Mouse (Mus musculus): Measurements from ENCODE around the gene Ikzf4. TPM values are rescaled to one million over a fixed set of nuclear protein-coding genes. Genes with fewer than 3 reads are reported as not detected.

Gene Ikzf4
- total RNA-seq (2015): 0.20 TPM in 1 of 2 replicates, not detected in the other
- 0.04 TPM in 1 of 2 replicates, not detected in the other for total RNA-seq (2017)

- peak; percentile 80 for ATAC-seq (replicated peaks; ENCODE audit: poor library complexity)
Observed at GRCm38 (mm10) chr10:128645111-128646011, at the start of gene Ikzf4. Ikzf4 (minus strand) TSS chr10:128645991.

GRCm38 (mm10) chr10:128695411-128695991 is 49.7 kb upstream of the Ikzf4 start:
- ATAC-seq (replicated peaks; ENCODE audit: poor library complexity): no peak

GRCm38 (mm10) chr10:128674469-128675008 is 28.7 kb upstream of the Ikzf4 start:
- ATAC-seq (replicated peaks; ENCODE audit: poor library complexity): peak; percentile 65

- ATAC-seq (replicated peaks; ENCODE audit: poor library complexity): peak; percentile 78
Observed at GRCm38 (mm10) chr10:128673763-128674468, 28.1 kb upstream of the Ikzf4 start, which contains the start of gene Suox. Suox (minus strand) TSS chr10:128674073.

- ATAC-seq (replicated peaks; ENCODE audit: poor library complexity): no peak
Observed at GRCm38 (mm10) chr10:128671148-128671547, 25.4 kb upstream of the Ikzf4 start.

GRCm38 (mm10) chr10:128668790-128669672 is 23.2 kb upstream of the Ikzf4 start:
- 0 out of 2 replicates have a peak, but pooled peaks have one; percentile 11 for ATAC-seq (replicated peaks; ENCODE audit: poor library complexity)

GRCm38 (mm10) chr10:128665806-128666205 is 20.0 kb upstream of the Ikzf4 start:
- no peak for ATAC-seq (replicated peaks; ENCODE audit: poor library complexity)

GRCm38 (mm10) chr10:128665307-128665706 is 19.5 kb upstream of the Ikzf4 start:
- peak; percentile 63 for ATAC-seq (replicated peaks; ENCODE audit: poor library complexity)

- peak; percentile 65 for ATAC-seq (replicated peaks; ENCODE audit: poor library complexity)
Observed at GRCm38 (mm10) chr10:128664808-128665207, 19.0 kb upstream of the Ikzf4 start.

GRCm38 (mm10) chr10:128663441-128664220 is 17.8 kb upstream of the Ikzf4 start:
- ATAC-seq (replicated peaks; ENCODE audit: poor library complexity): no peak

GRCm38 (mm10) chr10:128662465-128662864 is 16.7 kb upstream of the Ikzf4 start:
- 0 out of 2 replicates have a peak, but pooled peaks have one; percentile 15 for ATAC-seq (replicated peaks; ENCODE audit: poor library complexity)

- ATAC-seq (replicated peaks; ENCODE audit: poor library complexity): no peak
Observed at GRCm38 (mm10) chr10:128659490-128659889, 13.7 kb upstream of the Ikzf4 start.

GRCm38 (mm10) chr10:128657844-128658243 is 12.1 kb upstream of the Ikzf4 start:
- ATAC-seq (replicated peaks; ENCODE audit: poor library complexity): no peak

GRCm38 (mm10) chr10:128656731-128657130 is 10.9 kb upstream of the Ikzf4 start:
- ATAC-seq (replicated peaks; ENCODE audit: poor library complexity): no peak

- peak; percentile 81 for ATAC-seq (replicated peaks; ENCODE audit: poor library complexity)
Observed at GRCm38 (mm10) chr10:128655254-128655653, 9.5 kb upstream of the Ikzf4 start.

GRCm38 (mm10) chr10:128653866-128654265 is 8.1 kb upstream of the Ikzf4 start:
- ATAC-seq (replicated peaks; ENCODE audit: poor library complexity): no peak

GRCm38 (mm10) chr10:128646139-128647089 is 623 bp upstream of the Ikzf4 start:
- ATAC-seq (replicated peaks; ENCODE audit: poor library complexity): peak; percentile 29; the same call in 1 of the 2 replicates

GRCm38 (mm10) chr10:128642749-128643148 is 3.0 kb downstream of the Ikzf4 start:
- ATAC-seq (replicated peaks; ENCODE audit: poor library complexity): no peak

All from megakaryocyte progenitor cell, adult 5-6 weeks (primary cell).